Mouse (Mus musculus) E14TG2a.4 (cell line): ENCODE results near the gene Bod1l.
A peak's percentile ranks its signal among the peaks of the same experiment; 100 is the strongest.

Experiments used
- H3K27me3 ChIP-seq: 2 replicates; pipeline ENCODE4 v1.6.1; 2014; ENCODE audit warnings: low read length, control low read depth; ENCODE audit not compliant: insufficient read depth
- H3K36me3 ChIP-seq: 2 replicates; pipeline ENCODE4 v1.6.1; 2014; ENCODE audit warnings: low read length, control low read depth; ENCODE audit not compliant: insufficient read depth
- H3K4me1 ChIP-seq: replicated peaks from 2 replicates; pipeline ENCODE4 v1.6.1; 2014; ENCODE audit warnings: low read depth, low read length, control low read depth
- H3K4me3 ChIP-seq: replicated peaks from 2 replicates; pipeline ENCODE4 v1.5.1; 2014; ENCODE audit warnings: mild to moderate bottlenecking, low read length
- H3K9me3 ChIP-seq: 2 replicates; pipeline ENCODE4 v1.6.1; 2014; ENCODE audit warnings: low read length, control low read depth
- CTCF ChIP-seq: conservative IDR thresholded peaks from 2 replicates; pipeline ENCODE4 v1.5.1; 2014; ENCODE audit warnings: low read length
- NANOG ChIP-seq: IDR thresholded peaks from 2 replicates; pipeline ENCODE4 v1.6.1; 2014; ENCODE audit warnings: borderline replicate concordance, low read length, mixed read lengths
- POU5F1 ChIP-seq: IDR thresholded peaks from 2 replicates; pipeline ENCODE4 v1.6.1; 2014; ENCODE audit warnings: low read length, borderline replicate concordance

Bod1l gene

GRCm38 (mm10) chr5:41845558-41845937, 1.4 kb upstream of the Bod1l start:
- Histone ChIP-seq H3K36me3 (peaks cover 7% of the 10 kb centered on the region; the same call in 1 of the 2 replicates), H3K4me3 (peak overlapping the region; percentile 97), H3K27me3 (no peaks in the 10 kb centered on the region), H3K4me1 (peaks cover 23% of the 10 kb centered on the region), H3K9me3 (no peaks in the 10 kb centered on the region)
- TF ChIP-seq CTCF (no peak), NANOG (no peak), POU5F1 (no peak)

GRCm38 (mm10) chr5:41844820-41845557, 874 bp upstream of the Bod1l start:
- H3K9me3 ChIP-seq = no peaks in the 10 kb centered on the region
- H3K4me3 ChIP-seq = peak overlapping the region; percentile 97
- H3K4me1 ChIP-seq = peaks cover 23% of the 10 kb centered on the region
- TF ChIP-seq NANOG (peak; percentile 74; the same call in 1 of the 2 replicates), POU5F1 (no peak)
- H3K36me3 ChIP-seq = peaks cover 9% of the 10 kb centered on the region; the same call in 1 of the 2 replicates
- no peaks in the 10 kb centered on the region for H3K27me3 ChIP-seq

- TF ChIP-seq POU5F1 (no peak), NANOG (no peak), CTCF (no peak)
Measured at GRCm38 (mm10) chr5:41843419-41844146, 532 bp downstream of the Bod1l start.

GRCm38 (mm10) chr5:41842681-41843080, 1.4 kb downstream of the Bod1l start:
- Histone ChIP-seq H3K36me3 (peaks cover 11% of the 10 kb centered on the region; the same call in 1 of the 2 replicates), H3K4me1 (peaks cover 23% of the 10 kb centered on the region), H3K9me3 (no peaks in the 10 kb centered on the region), H3K4me3 (peak overlapping the region; percentile 97), H3K27me3 (no peaks in the 10 kb centered on the region)
- no peak for TF ChIP-seq CTCF
- no peak for TF ChIP-seq POU5F1
- TF ChIP-seq NANOG = no peak

More at GRCm38 (mm10) chr5:41843419-41844146, 532 bp downstream of the Bod1l start:
- H3K27me3 ChIP-seq = no peaks in the 10 kb centered on the region
- no peaks in the 10 kb centered on the region for H3K9me3 ChIP-seq
- peak overlapping the region; percentile 97 for H3K4me3 ChIP-seq
- peaks cover 23% of the 10 kb centered on the region for H3K4me1 ChIP-seq
- H3K36me3 ChIP-seq = peaks cover 9% of the 10 kb centered on the region; the same call in 1 of the 2 replicates

- Histone ChIP-seq H3K27me3 (no peaks in the 10 kb centered on the region), H3K36me3 (peaks cover 14% of the 10 kb centered on the region), H3K9me3 (no peaks in the 10 kb centered on the region), H3K4me1 (peaks cover 23% of the 10 kb centered on the region), H3K4me3 (no peak overlapping the region)
- no peak for TF ChIP-seq CTCF
Measured at GRCm38 (mm10) chr5:41841735-41842134, 2.4 kb downstream of the Bod1l start.

- Histone ChIP-seq H3K36me3 (peaks cover 90% of the 10 kb centered on the region), H3K9me3 (no peaks in the 10 kb centered on the region), H3K4me1 (no peaks in the 10 kb centered on the region), H3K4me3 (no peak overlapping the region), H3K27me3 (no peaks in the 10 kb centered on the region)
- TF ChIP-seq POU5F1 (no peak), CTCF (no peak), NANOG (no peak)
Measured at GRCm38 (mm10) chr5:41830100-41830499, 14.0 kb downstream of the Bod1l start.

- H3K27me3 ChIP-seq = no peaks in the 10 kb centered on the region
- H3K4me3 ChIP-seq = no peak overlapping the region
- no peak for TF ChIP-seq CTCF
- TF ChIP-seq POU5F1 = no peak
- H3K4me1 ChIP-seq = peaks cover 17% of the 10 kb centered on the region
- H3K9me3 ChIP-seq = no peaks in the 10 kb centered on the region
- H3K36me3 ChIP-seq = peaks cover 94% of the 10 kb centered on the region
Measured at GRCm38 (mm10) chr5:41821158-41821557, 23.0 kb downstream of the Bod1l start.

- TF ChIP-seq CTCF = no peak
- no peak for TF ChIP-seq NANOG
- no peak for TF ChIP-seq POU5F1
- H3K4me3 ChIP-seq = no peak overlapping the region
- no peaks in the 10 kb centered on the region for H3K9me3 ChIP-seq
- peaks cover 94% of the 10 kb centered on the region for H3K36me3 ChIP-seq
- H3K27me3 ChIP-seq = no peaks in the 10 kb centered on the region
- peaks cover 17% of the 10 kb centered on the region for H3K4me1 ChIP-seq
Measured at GRCm38 (mm10) chr5:41820530-41820929, 23.6 kb downstream of the Bod1l start.

- H3K4me1 ChIP-seq = no peaks in the 10 kb centered on the region
- no peaks in the 10 kb centered on the region for H3K9me3 ChIP-seq
- peaks cover 87% of the 10 kb centered on the region for H3K36me3 ChIP-seq
- no peak overlapping the region for H3K4me3 ChIP-seq
- H3K27me3 ChIP-seq = no peaks in the 10 kb centered on the region
- TF ChIP-seq CTCF (no peak), NANOG (no peak), POU5F1 (no peak)
Measured at GRCm38 (mm10) chr5:41812516-41812915, 31.6 kb downstream of the Bod1l start.
